Mouse (Mus musculus) G1E-ER4 (cell line): ENCODE results near the gene Anks3. TPM values are rescaled to one million over a fixed set of nuclear protein-coding genes. Genes with fewer than 3 reads are reported as not detected.

Experiments
- GATA1 ChIP-seq: IDR thresholded peaks from one replicate; pipeline ENCODE4 v1.8.0; 2012; ENCODE audit warnings: low read length, inconsistent platforms
- polyA plus RNA-seq: library from polyadenylated mRNA; stranded (reverse); fragments of >175 nt; gene quantifications from 2 replicates; pipeline ENCODE4 v1.2.3, GENCODE M21; 2012

Anks3 gene
- polyA plus RNA-seq, 1 experiment: 23.5 TPM

DNA sequence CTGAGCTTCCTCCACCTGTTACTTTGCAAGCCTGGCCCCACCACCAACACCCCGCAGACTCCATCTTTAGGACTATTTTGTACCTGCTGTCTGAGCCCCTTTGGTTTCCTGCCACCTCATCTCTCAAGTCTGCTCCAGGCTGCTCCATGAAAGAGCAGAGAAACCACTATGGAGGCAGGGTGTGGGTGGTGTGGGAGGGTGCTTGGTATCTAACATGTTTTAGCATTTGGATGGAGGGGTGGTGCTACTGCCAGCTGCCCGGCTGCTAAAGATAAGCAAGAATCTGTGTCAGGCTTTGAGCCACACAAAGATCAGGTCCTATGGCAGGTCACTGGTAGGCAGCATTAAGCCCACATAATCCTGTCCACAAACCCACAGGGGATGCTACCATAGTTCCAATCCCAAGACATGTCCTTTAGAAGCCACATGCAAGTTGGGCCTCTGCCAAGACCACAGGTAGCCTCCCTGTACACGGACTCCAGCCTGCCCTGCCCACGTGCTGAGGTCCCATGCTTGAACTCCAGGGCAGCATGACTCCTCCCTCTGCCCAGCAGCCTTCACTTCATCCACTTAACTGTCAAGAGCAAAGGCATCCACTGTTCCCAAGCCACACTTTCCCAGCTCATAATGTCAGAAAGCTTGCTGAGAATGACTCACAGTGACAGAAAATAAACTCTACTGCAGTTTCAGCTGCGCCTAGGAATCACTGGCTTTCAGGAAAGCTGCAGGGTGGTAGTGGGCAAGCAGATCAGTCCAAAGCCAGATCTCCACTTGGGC lies 14.5 kb upstream of the Anks3 start:
- TF ChIP-seq GATA1: no peak

- TF ChIP-seq GATA1: no peak
These were observed 12.2 kb upstream of the Anks3 start for GRCm38 (mm10) chr16:4976180-4976579.

DNA sequence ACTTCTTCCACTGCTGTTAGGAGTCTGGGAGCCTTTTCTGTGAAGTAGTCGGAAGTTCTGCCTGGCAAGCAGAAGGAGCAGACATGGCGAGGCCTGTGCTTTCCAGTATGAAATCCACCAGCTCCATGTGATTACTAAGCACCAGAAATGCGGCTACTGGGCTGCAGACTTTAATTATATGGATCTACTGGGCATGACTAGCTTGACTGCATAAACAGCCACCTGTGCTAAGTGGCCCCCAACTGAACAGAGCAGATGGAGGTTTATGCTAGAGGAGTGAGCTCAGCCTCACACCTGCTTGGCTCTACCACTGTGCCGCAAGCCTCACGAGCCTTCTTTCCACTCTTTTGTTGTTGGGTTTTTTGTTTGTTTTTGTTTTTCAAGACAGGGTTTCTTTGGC lies 10.5 kb upstream of the Anks3 start:
- TF ChIP-seq GATA1: no peak

- no peak for TF ChIP-seq GATA1
These were observed 7.6 kb upstream of the Anks3 start for GRCm38 (mm10) chr16:4971626-4972025.

DNA sequence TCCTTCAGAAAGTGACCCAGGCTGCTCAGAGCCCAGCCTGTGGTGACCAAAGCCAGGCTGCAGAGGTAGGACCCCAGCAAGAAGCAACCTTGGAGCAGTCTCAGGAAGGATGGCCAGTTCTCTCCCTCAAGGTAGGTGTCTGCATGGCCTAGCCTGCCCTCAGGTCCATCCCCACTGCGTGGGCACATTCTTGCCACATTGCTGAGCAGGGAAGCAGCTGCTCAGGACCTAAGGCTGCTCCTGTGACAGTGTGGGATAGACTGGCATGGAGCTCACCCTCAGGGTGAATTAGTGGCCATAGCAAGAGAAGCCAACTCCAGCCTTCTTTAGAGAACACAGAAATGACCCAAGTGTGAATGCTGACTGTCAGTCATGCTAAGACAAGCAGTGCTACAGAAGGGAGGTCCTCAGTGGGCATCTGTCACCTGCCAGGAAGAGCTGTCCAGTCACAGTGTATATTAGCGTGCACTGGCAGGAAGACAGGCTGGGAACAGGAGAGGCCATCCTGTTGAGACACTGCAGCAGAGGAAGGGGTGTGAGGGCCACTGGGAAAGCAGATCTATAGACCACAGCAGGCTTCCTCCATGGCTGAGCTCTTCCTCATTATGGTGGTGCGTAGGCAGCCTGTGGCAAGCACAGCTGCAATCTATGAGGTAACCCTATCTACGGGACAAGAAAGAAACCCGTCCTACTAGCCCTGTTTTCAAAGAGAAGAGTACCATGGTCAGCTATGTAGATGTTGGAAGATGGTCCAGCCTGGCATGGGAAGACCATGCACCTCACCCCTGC lies 5.2 kb upstream of the Anks3 start:
- no peak for TF ChIP-seq GATA1

DNA sequence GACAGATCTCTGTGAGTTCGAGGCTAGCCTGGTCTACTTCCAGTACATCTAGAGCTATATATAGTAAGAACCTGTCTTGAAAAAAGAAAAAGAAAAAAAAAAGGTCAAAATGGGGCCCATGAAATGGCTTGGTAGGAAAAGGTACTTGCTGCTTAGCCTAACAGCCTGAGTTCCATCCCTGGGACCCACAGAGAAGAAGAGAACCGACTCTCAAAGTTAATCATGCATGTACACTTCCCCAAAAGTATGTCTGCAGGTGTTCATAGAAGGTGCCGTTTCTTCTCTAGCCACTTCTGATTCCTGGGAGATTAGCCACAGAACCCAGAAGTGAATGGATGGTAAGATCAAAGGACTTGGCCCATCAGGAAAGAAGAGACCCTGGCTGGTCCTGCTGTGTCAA lies 4.4 kb upstream of the Anks3 start:
- no peak for TF ChIP-seq GATA1

GRCm38 (mm10) chr16:4965392-4966129 lies 1.6 kb upstream of the Anks3 start:
- no peak for TF ChIP-seq GATA1

- TF ChIP-seq GATA1: no peak
These were observed 856 bp upstream of the Anks3 start for GRCm38 (mm10) chr16:4964731-4965391.

- no peak for TF ChIP-seq GATA1
These were observed 659 bp downstream of the Anks3 start for GRCm38 (mm10) chr16:4963346-4963745.

GRCm38 (mm10) chr16:4960260-4960659 lies 3.7 kb downstream of the Anks3 start:
- TF ChIP-seq GATA1: no peak

- no peak for TF ChIP-seq GATA1
These were observed 6.6 kb downstream of the Anks3 start for GRCm38 (mm10) chr16:4957446-4957845.

GRCm38 (mm10) chr16:4956609-4957008 lies 7.4 kb downstream of the Anks3 start:
- TF ChIP-seq GATA1: no peak

GRCm38 (mm10) chr16:4947378-4947777 lies 16.6 kb downstream of the Anks3 start:
- no peak for TF ChIP-seq GATA1

GRCm38 (mm10) chr16:4946155-4946554 lies 17.9 kb downstream of the Anks3 start:
- no peak for TF ChIP-seq GATA1

DNA sequence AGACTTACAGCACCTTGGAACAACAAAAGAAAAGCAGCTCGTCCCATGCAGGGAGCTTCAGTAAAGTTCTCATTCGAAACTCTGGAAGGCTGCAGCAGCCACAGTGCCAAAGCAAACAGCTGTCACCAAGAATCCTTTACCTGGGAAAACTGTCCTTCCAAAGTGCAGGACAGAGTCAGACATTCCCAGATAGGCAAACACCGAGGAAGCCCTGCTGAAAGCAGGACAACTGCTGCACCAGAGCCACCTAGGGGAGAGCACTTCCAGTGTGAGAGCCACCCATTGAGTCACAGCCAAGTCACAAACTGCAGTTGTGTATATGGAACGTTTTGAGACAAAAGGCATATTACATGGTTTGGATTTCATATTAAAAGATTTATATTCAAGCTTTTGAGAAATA lies 18.6 kb downstream of the Anks3 start:
- no peak for TF ChIP-seq GATA1

DNA sequence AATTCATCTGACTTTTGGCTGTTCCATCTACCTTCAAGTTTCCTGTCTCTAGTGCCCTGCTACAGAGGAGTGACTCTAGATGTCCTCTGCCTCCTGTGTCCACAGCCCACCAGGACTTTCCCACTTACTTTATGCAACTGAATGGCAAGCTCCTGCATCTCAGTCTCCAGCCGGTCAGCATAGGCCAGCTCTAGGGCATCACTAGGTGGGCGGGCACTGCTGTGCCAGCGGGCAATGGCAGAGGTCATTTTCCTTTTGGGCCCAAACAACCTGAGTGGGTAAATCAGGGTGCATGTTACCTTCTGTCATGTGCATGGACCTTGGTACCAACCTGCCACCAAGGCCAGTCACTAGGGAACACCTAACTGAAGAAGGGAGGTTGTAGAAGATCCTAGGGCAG lies 20.6 kb downstream of the Anks3 start:
- TF ChIP-seq GATA1: no peak
